Mouse (Mus musculus) layer of hippocampus, adult 8-10 months (tissue): ENCODE results near the gene Cd300ld4. TPM values are rescaled to one million over a fixed set of nuclear protein-coding genes. Genes with fewer than 3 reads are reported as not detected.
"Not testable (repeated sequence)": the region's sequence is repeated elsewhere in the genome, so short reads cannot be mapped to it uniquely, and the experiment has no call there.

Experiments
- DNase-seq, 2 experiments: peaks; one replicate each; pipeline ENCODE4 v3.0.0; 2022; ENCODE audit warnings: low spot score in 2 of 2
- total RNA-seq, 4 experiments: library from RNA; stranded (reverse); gene quantifications; 2 replicates each; pipeline ENCODE4 v1.2.4; 2022

The Cd300ld4 gene
- 1 to 10 TPM in 3 of 4 experiments, under 1 TPM in 1; 0.69 to 3.5 (median 1.8) TPM for total RNA-seq

- DNase-seq: not testable (repeated sequence)
Measured at GRCm38 (mm10) chr11:115026912-115027311, at the start of gene Cd300ld4. Gene Cd300ld4 (minus strand): TSS chr11:115027012.

DNA sequence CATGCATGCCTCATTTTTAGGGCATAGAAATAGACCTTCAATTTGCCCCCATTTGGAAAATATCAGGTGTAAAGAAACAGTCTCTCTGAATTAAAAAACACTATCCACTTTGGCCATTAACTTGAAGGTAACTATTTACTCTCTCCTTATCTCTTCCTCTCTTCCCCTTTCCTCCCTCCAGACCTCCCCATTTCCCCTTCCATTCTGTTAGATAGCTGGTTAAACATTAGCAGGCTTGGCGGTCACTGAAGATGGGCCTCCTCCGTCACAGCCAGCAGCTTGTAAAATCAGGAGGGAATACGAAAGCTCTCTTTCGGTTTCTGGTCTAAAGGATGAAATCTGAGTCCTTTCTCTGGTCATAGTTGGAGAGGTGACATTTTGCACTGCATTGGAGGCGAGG lies 49.0 kb upstream of the Cd300ld4 start:
- DNase-seq: no peak

GRCm38 (mm10) chr11:115075407-115075806 lies 48.6 kb upstream of the Cd300ld4 start:
- DNase-seq: no peak

GRCm38 (mm10) chr11:115073002-115073401 lies 46.2 kb upstream of the Cd300ld4 start:
- no peak for DNase-seq

- no peak for DNase-seq
Measured at GRCm38 (mm10) chr11:115071631-115072294, 45.0 kb upstream of the Cd300ld4 start.

DNA sequence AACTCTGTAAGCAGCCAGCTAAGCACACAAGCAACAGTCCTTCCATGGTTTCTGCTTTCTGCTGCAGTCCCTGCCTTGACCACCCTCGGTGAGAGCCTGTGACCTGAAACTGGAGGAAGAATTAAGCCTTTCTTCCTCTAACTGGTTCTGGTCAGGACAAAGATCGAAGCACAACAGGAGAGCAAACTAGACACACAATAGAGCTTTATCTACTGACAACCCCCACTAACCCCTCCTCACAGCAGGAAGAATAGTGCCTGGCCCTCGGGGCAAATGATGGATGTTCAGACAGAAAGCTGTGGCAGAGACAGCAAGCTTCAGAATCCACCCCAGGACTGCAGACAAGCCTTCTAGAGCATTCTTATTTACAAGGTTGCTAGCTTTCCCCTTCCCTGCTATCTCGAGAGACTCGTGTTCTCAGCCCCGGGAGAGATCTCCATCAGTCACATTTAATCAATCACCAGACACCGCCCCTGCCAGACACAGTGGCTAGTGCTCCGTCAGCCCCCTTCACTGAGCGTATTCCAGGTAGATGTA lies 44.3 kb upstream of the Cd300ld4 start:
- no peak for DNase-seq

DNA sequence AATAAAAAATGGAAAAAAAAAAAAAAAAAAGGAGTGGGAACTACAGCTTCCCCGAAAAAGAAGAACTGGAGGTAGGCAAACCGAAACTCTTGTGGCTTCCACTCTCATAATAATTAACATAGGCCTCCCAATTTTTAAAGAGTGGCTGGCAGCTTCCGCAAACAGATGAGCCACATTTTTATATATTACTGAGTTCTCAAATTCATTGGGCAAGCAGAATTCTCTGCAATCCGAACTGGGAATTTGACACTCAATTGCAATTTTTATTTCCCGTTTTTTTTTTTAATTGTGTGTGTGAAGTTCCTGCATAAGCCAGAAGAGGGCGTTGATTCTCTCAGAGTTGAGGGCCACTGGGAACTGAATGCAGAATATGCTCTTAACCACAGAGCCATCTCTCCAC lies 40.0 kb upstream of the Cd300ld4 start:
- no peak for DNase-seq

GRCm38 (mm10) chr11:115062077-115062476 lies 35.3 kb upstream of the Cd300ld4 start, which contains the start of gene Cd300e:
Gene Cd300e (minus strand): TSS chr11:115062177.
- DNase-seq: no peak

- DNase-seq: no peak
Measured at GRCm38 (mm10) chr11:115059797-115060196, 33.0 kb upstream of the Cd300ld4 start.

- no peak for DNase-seq
Measured at GRCm38 (mm10) chr11:115058701-115059100, 31.9 kb upstream of the Cd300ld4 start.

DNA sequence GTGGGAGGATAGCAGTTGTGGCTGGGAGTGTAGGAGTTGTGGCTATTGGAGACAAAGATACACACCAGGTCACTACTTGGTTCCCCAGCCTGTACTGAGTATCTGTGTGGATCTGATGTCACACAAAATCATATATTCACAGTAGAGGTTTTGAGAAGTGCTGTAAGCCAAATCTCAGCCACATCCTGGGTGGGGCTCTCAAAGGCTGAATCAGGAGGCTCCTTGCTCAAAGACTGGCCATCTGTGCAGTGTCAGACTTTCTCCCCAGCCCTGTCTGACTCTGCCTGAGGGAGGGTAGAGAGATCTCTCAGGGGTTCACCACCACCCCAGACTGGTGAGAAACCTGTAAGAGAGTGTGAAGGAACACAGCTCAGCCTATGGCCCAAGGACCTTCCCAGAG lies 27.7 kb upstream of the Cd300ld4 start:
- no peak for DNase-seq

DNA sequence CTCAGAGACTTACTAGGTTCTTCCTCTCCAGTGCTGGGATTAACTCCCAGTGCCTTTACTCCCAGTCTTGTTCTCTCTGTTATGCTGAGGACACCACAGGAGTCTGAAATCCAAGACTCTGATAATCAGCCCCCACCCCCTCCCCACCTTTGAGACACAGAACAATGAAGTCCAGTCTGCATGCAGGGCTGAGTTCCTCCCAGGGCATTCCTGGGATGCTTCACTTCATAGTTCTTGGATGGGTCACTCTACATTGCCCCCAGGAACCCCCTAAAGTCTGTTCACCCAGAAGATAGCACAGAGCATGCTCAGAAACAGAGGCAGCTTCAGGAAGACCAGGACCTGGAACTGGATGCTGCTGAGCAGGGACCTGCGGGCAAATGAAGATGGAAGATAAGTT lies 26.2 kb upstream of the Cd300ld4 start:
- DNase-seq: no peak

DNA sequence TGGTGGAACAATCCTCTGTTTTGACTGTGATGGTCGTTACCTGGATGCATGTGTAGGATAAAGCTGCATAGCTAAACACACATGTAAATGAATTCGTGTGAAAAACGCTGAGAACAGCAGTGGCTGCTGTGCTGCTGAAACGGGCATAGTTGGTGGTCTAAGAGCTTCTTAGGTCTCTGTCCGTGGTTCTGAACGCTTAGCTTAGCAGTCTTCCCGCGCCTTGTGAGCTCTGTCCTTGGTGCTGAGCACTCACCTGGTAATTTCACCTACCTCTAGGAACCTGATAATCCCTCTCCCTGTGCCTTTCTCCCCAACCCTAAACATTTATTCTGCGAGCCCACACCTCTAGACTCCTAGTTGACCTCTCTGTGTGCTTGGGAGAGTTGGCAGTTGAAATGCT lies 25.4 kb upstream of the Cd300ld4 start:
- no peak for DNase-seq

DNA sequence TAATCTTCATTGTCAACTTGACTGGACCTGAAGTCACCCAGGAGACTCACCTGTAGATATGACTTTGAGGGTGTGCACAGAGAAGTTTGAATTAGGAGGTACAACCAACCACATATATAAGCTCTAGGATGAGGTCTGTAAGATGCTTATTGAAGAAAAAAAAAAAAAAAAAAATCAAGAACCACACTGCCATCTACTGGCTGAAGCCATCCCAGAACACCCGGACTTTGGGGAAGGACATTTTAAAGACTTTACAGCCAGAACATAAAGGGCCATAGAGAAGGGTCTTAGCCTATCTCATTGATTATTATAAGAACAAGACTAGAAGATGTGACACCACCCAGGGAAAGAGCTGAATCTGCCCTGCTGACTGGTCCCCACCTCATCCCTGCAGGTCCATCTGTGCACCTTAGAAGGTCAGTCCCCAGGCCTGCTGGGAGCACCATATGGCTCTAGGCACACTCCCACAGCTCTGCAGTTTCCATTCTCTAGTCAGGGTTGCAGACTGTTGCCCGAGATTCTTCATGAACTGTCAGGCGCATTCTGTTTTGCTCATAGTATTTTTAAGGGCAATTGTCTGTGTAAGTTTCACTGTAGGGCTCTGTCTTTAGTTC lies 22.6 kb upstream of the Cd300ld4 start:
- no peak for DNase-seq

DNA sequence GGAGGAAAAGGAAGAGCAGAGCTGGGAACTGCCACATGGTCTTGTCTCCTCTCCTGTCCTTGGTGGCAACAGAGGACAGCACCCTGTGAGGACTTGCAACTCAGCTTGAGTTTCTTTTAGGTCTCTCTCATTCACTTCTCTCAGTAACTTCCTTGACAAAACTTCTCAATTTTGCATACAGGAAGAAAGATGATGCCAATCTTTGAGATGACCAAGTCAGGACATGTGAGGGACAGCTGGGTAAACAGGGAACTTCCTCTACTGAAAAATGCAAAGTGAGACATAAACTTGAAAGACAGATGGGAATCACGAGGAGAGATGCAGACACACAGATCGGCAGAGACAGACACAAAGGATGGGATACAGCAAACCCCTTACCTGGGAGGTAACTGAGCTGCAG lies 21.4 kb upstream of the Cd300ld4 start, which contains the start of gene Cd300ld3:
Gene Cd300ld3 (minus strand): TSS at position 151 of the 400 bp plus-strand sequence.
- no peak for DNase-seq

GRCm38 (mm10) chr11:115037669-115038068 lies 10.9 kb upstream of the Cd300ld4 start, which contains the start of gene Cd300ld5:
Gene Cd300ld5 (minus strand): TSS chr11:115037769.
- DNase-seq: not testable (repeated sequence)

DNA sequence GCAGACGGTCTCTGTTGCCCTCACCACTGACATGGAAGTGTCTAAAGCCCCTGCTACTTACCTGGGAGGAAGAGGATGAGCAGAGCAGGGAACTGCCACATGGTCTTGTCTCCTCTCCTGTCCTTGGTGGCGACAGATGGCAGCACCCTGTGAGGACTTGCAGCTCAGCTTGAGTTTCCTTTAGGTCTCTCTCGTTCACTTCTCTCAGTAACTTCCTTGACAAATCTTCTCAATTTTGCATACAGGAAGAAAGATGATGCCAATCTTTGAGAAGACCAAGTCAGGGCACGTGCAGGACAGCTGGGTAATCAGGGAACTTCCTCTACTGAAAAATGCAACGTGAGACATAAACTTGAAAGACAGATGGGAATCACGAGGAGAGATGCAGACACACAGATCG lies 10.7 kb downstream of the Cd300ld4 start, which contains the start of gene Cd300ld2:
Gene Cd300ld2 (minus strand): TSS at position 101 of the 400 bp plus-strand sequence.
- not testable (repeated sequence) for DNase-seq

- no peak for DNase-seq
Measured at GRCm38 (mm10) chr11:115004070-115004469, 22.7 kb downstream of the Cd300ld4 start.

GRCm38 (mm10) chr11:115001474-115002040 lies 25.3 kb downstream of the Cd300ld4 start, which contains the start of gene Cd300c2:
Gene Cd300c2 (minus strand): TSS chr11:115001880.
- DNase-seq: no peak

DNA sequence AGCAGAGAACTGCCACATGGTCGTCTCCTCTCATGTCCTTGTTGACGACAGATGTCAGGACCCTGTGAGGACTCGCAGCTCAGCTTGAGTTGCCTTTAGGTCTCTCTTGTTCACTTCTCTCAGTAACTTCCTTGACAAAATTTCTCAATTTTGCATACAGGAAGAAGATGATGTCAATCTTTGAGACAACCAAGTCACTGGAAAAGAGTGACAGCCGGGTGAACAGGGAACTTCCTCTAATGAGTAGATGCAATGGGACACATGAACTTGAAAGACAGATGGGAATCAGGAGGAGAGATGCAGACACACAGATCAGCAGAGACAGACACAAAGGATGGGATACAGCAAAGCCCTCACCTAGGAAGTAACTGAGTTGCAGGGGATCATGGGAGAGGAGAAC lies 37.0 kb downstream of the Cd300ld4 start, which contains the start of gene Cd300ld:
Gene Cd300ld (minus strand): TSS at position 130 of the 400 bp plus-strand sequence.
- no peak for DNase-seq

GRCm38 (mm10) chr11:114981866-114982265 lies 44.9 kb downstream of the Cd300ld4 start:
- DNase-seq: no peak

- DNase-seq: no peak
Measured at GRCm38 (mm10) chr11:114972726-114973125, 54.1 kb downstream of the Cd300ld4 start.
